Mouse (Mus musculus) urinary bladder, postnatal 25 days (tissue): ENCODE data around the gene Mtmr12.

Experiments used
- DNase-seq: peaks from one replicate; pipeline ENCODE4 v3.0.0; 2022; ENCODE audit warnings: low spot score

The Mtmr12 gene

GRCm38 (mm10) chr15:12321788-12322621 lies 117.2 kb downstream of the Mtmr12 start, which contains the start of gene 1810049J17Rik:
Gene 1810049J17Rik (minus strand): TSS chr15:12321899.
- peak; percentile 40 for DNase-seq

DNA sequence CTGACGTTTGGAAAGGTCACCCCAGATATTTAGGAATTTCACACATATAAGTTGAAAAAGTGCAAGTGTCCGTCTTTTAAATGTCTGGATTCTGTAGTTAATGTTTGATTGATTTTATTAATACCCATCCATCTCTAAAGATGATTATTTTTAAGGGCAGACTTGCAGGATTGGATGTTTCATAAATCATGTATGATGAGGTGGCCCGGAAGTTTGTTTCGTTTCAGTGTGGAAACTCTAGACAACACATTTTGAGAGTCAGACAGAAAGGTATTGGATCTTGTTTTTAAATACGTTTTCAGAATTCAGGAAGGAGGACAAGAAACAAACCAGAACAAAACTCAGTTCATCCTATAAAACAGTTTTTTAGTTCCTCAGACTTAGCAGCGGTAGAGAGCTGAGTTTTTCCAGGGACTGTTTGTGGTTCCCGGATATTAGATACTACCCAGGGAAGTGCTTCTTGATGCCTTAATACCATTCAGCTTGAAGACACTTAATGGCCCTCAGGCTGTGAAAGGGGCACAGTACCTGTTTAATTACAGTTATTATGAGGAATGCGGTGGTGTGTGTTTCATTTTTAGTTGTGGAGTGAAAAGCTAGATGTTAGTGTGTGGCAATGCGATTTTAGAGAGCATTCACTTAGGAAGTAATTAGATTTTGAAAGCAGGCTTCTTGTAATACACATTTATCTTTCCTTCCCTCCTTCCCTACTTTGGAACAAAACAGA lies 118.0 kb downstream of the Mtmr12 start:
- no peak for DNase-seq
